Mouse (Mus musculus) myocyte (in vitro differentiated cells): Measurements from ENCODE around the gene Rps15a.

Experiments
- CEBPB ChIP-seq: IDR thresholded peaks from 2 replicates; pipeline ENCODE4 v1.6.1; 2011; ENCODE audit warnings: mild to moderate bottlenecking, moderate library complexity; ENCODE audit not compliant: poor library complexity, insufficient read depth, severe bottlenecking
- E2F4 ChIP-seq: IDR thresholded peaks from one replicate; pipeline ENCODE4 v1.6.1; 2011; ENCODE audit warnings: mild to moderate bottlenecking, control low read depth, moderate library complexity; ENCODE audit not compliant: insufficient read depth
- MAX ChIP-seq: IDR thresholded peaks from one replicate; pipeline ENCODE4 v1.6.1; 2011; ENCODE audit warnings: low read depth, mild to moderate bottlenecking, control low read depth
- MYOG ChIP-seq, 3 experiments: IDR thresholded peaks; one replicate each; pipeline ENCODE4 v1.6.1; 2011; ENCODE audit warnings: control low read depth in 2 of 3, low read depth in 2 of 3, mild to moderate bottlenecking in 2 of 3; ENCODE audit not compliant: insufficient read length in 2 of 3, control insufficient read depth in 1 of 3, insufficient read depth in 1 of 3
- POLR2A ChIP-seq: IDR thresholded peaks from one replicate; pipeline ENCODE4 v1.6.1; 2011; ENCODE audit warnings: low read depth, mild to moderate bottlenecking, control low read depth, moderate library complexity; ENCODE audit not compliant: insufficient read length
- POLR2AphosphoS2 ChIP-seq: IDR thresholded peaks from one replicate; pipeline ENCODE4 v1.6.1; 2011; ENCODE audit warnings: low read depth, control low read depth; ENCODE audit not compliant: insufficient read length
- SRF ChIP-seq: IDR thresholded peaks from one replicate; pipeline ENCODE4 v1.6.1; 2011; ENCODE audit warnings: low read depth; ENCODE audit not compliant: control insufficient read depth, insufficient read length
- TCF12 ChIP-seq: IDR thresholded peaks from one replicate; pipeline ENCODE4 v1.6.1; 2011; ENCODE audit warnings: mild to moderate bottlenecking, control low read depth; ENCODE audit not compliant: poor library complexity, insufficient read depth, severe bottlenecking
- USF1 ChIP-seq: IDR thresholded peaks from one replicate; pipeline ENCODE4 v1.6.1; 2011; ENCODE audit warnings: low read depth, mild to moderate bottlenecking, control low read depth, moderate library complexity

DNA sequence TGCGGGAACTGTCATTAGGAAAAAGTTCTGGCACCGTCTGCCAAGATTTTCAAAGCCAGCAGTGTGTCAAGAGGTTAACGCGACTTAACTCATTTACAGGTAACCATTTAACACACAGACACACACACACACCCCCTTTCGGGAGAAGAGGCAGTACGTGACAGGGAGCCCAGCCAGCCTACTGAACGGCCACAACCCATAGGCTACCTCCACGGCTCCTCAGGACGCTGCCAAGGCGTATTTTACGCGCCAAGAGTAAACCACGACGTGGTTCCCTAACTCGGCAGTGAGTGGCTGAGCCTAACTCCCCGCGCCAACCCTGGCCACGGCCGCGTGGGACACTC lies 483 bp downstream of the Rps15a start:
- no peak for TF ChIP-seq POLR2A
- TF ChIP-seq CEBPB, result no peak
- TF ChIP-seq MYOG (IDR thresholded peaks at IDR 0.05; ENCODE audit: control insufficient read depth in 1 of 3, insufficient read depth in 1 of 3, insufficient read length in 2 of 3, low read depth in 2 of 3), result no peak
- TF ChIP-seq E2F4, result no peak
- TF ChIP-seq USF1, result no peak
- TF ChIP-seq SRF, result no peak
- TF ChIP-seq MAX, result no peak
- TF ChIP-seq POLR2AphosphoS2, result no peak
- no peak for TF ChIP-seq TCF12
